Mouse (Mus musculus): ENCODE measurements around the gene Mrpl20. TPM values are rescaled to one million over a fixed set of nuclear protein-coding genes. Genes with fewer than 3 reads are reported as not detected.
A peak's percentile ranks its signal among the peaks of the same experiment; 100 is the strongest.

The Mrpl20 gene
- polyA plus RNA-seq, 1 experiment from 2014 or later = 131 TPM

GRCm38 (mm10) chr4:155859318-155859717 is 56.6 kb downstream of the Mrpl20 start:
- 15% methylated on average over 13 of the region's 13 CpGs for WGBS
- peak; percentile 24 for ATAC-seq (replicated peaks; ENCODE audit: insufficient number of reproducible peaks, insufficient read depth, low FRiP score, low read depth)
- no peaks in the 10 kb centered on the region for H3K27me3 ChIP-seq

More at GRCm38 (mm10) chr4:155859318-155859717, 56.6 kb downstream of the Mrpl20 start:
- Histone ChIP-seq H3K4me2 (no peak overlapping the region), H3K36me3 (peaks cover 41% of the 10 kb centered on the region), H3K9me3 (replicated peaks) (no peaks in the 10 kb centered on the region), H3K9ac (no peak overlapping the region), H3K27ac (no peak overlapping the region), H3K4me3 (no peak overlapping the region), H3K4me1 (replicated peaks) (no peaks in the 10 kb centered on the region)

Small RNA genes lying within 50 kb of the gene (microRNA-seq; reads per million reads assigned to microRNA genes)
- not detected for gene Gm27743

Other genes with a start within 250 kb of the Mrpl20 start
- gene Nadk, start 240.5 kb upstream of the Mrpl20 start, polyA plus RNA-seq (2015; fragmentation: Nextera tagmentation; extraction: Ambion mirVana) = 40.9 and 55.3 TPM in 2 replicates
- gene Slc35e2, start 201.5 kb upstream of the Mrpl20 start, polyA plus RNA-seq (2015; fragmentation: Nextera tagmentation; extraction: Ambion mirVana) = 5.8 and 6.7 TPM in 2 replicates
- gene Cdk11b, start 178.0 kb upstream of the Mrpl20 start, polyA plus RNA-seq (2015; fragmentation: Nextera tagmentation; extraction: Ambion mirVana) = 38.4 and 41.8 TPM in 2 replicates
- gene Gm10563, start 157.5 kb upstream of the Mrpl20 start, polyA plus RNA-seq (2015; fragmentation: Nextera tagmentation; extraction: Ambion mirVana) = not detected in 2 replicates
- gene Mmp23, start 149.5 kb upstream of the Mrpl20 start, polyA plus RNA-seq (2015; fragmentation: Nextera tagmentation; extraction: Ambion mirVana) = 65.5 and 74.9 TPM in 2 replicates
- 17.3 and 23.4 TPM in 2 replicates for gene Mib2, start 133.7 kb upstream of the Mrpl20 start, polyA plus RNA-seq (2015; fragmentation: Nextera tagmentation; extraction: Ambion mirVana)
- gene Fndc10, start 108.5 kb upstream of the Mrpl20 start, polyA plus RNA-seq (2015; fragmentation: Nextera tagmentation; extraction: Ambion mirVana) = 3.8 and 5.0 TPM in 2 replicates
- gene Ssu72, start 98.1 kb upstream of the Mrpl20 start, polyA plus RNA-seq (2015; fragmentation: Nextera tagmentation; extraction: Ambion mirVana) = 97.0 and 107 TPM in 2 replicates
- gene Tmem240, start 68.1 kb upstream of the Mrpl20 start, polyA plus RNA-seq (2015; fragmentation: Nextera tagmentation; extraction: Ambion mirVana) = 0.53 and 0.56 TPM in 2 replicates
- 88.9 and 108 TPM in 2 replicates for gene Atad3a, start 41.8 kb upstream of the Mrpl20 start, polyA plus RNA-seq (2015; fragmentation: Nextera tagmentation; extraction: Ambion mirVana)
- 5.9 and 7.8 TPM in 2 replicates for gene Vwa1, start 28.2 kb upstream of the Mrpl20 start, polyA plus RNA-seq (2015; fragmentation: Nextera tagmentation; extraction: Ambion mirVana)
- gene Tmem88b, start 17.0 kb upstream of the Mrpl20 start, polyA plus RNA-seq (2015; fragmentation: Nextera tagmentation; extraction: Ambion mirVana) = 1.7 and 2.0 TPM in 2 replicates
- gene Ankrd65, start 12.4 kb upstream of the Mrpl20 start, polyA plus RNA-seq (2015; fragmentation: Nextera tagmentation; extraction: Ambion mirVana) = 0.13 TPM in 1 of 2 replicates, not detected in the other
- gene Ccnl2, start 9.6 kb downstream of the Mrpl20 start, polyA plus RNA-seq (2015; fragmentation: Nextera tagmentation; extraction: Ambion mirVana) = 106 and 123 TPM in 2 replicates
- 121 and 124 TPM in 2 replicates for gene Aurkaip1, start 28.4 kb downstream of the Mrpl20 start, polyA plus RNA-seq (2015; fragmentation: Nextera tagmentation; extraction: Ambion mirVana)
- gene Mxra8, start 36.8 kb downstream of the Mrpl20 start, polyA plus RNA-seq (2015; fragmentation: Nextera tagmentation; extraction: Ambion mirVana) = 72.7 and 91.4 TPM in 2 replicates
- 8.1 and 12.2 TPM in 2 replicates for gene Dvl1, start 44.5 kb downstream of the Mrpl20 start, polyA plus RNA-seq (2015; fragmentation: Nextera tagmentation; extraction: Ambion mirVana)
- 0.14 TPM in 2 replicates for gene Tas1r3, start 60.5 kb downstream of the Mrpl20 start, polyA plus RNA-seq (2015; fragmentation: Nextera tagmentation; extraction: Ambion mirVana)
- 7.8 and 10.3 TPM in 2 replicates for gene Cptp, start 66.6 kb downstream of the Mrpl20 start, polyA plus RNA-seq (2015; fragmentation: Nextera tagmentation; extraction: Ambion mirVana)
- 27.3 and 41.4 TPM in 2 replicates for gene Ints11, start 66.7 kb downstream of the Mrpl20 start, polyA plus RNA-seq (2015; fragmentation: Nextera tagmentation; extraction: Ambion mirVana)
- 28.7 and 32.4 TPM in 2 replicates for gene Pusl1, start 88.9 kb downstream of the Mrpl20 start, polyA plus RNA-seq (2015; fragmentation: Nextera tagmentation; extraction: Ambion mirVana)
- 8.2 and 13.5 TPM in 2 replicates for gene Acap3, start 88.9 kb downstream of the Mrpl20 start, polyA plus RNA-seq (2015; fragmentation: Nextera tagmentation; extraction: Ambion mirVana)
- 71.7 and 79.0 TPM in 2 replicates for gene Ube2j2, start 141.0 kb downstream of the Mrpl20 start, polyA plus RNA-seq (2015; fragmentation: Nextera tagmentation; extraction: Ambion mirVana)
- gene C1qtnf12, start 159.4 kb downstream of the Mrpl20 start, polyA plus RNA-seq (2015; fragmentation: Nextera tagmentation; extraction: Ambion mirVana) = 24.9 and 31.3 TPM in 2 replicates
- 7.7 and 10.0 TPM in 2 replicates for gene B3galt6, start 189.8 kb downstream of the Mrpl20 start, polyA plus RNA-seq (2015; fragmentation: Nextera tagmentation; extraction: Ambion mirVana)
- 105 and 127 TPM in 2 replicates for gene Sdf4, start 190.0 kb downstream of the Mrpl20 start, polyA plus RNA-seq (2015; fragmentation: Nextera tagmentation; extraction: Ambion mirVana)
- gene Tnfrsf4, start 211.0 kb downstream of the Mrpl20 start, polyA plus RNA-seq (2015; fragmentation: Nextera tagmentation; extraction: Ambion mirVana) = 0.36 and 0.55 TPM in 2 replicates
- gene Tnfrsf18, start 223.3 kb downstream of the Mrpl20 start, polyA plus RNA-seq (2015; fragmentation: Nextera tagmentation; extraction: Ambion mirVana) = 1.9 and 2.9 TPM in 2 replicates